Mouse (Mus musculus) left cerebral cortex, postnatal 14 days (tissue): ENCODE data around the gene Pla1a. TPM values are rescaled to one million over a fixed set of nuclear protein-coding genes. Genes with fewer than 3 reads are reported as not detected.

Experiments used
- DNase-seq, 2 experiments: peaks; one replicate each; pipeline ENCODE4 v3.0.0; 2021 to 2022; ENCODE audit warnings: low spot score in 2 of 2, mixed read lengths in 1 of 2
- intact Hi-C: fragments of 180-260 bp; cut with DNase I; formaldehyde crosslinking; loops from one replicate; pipeline ENCODE4 v1.15.1; 2025
- total RNA-seq, 2 experiments: library from RNA; stranded (reverse); gene quantifications; 2 replicates each; pipeline ENCODE4 v1.2.3; 2021

Gene Pla1a
- total RNA-seq, 2 experiments from 2014 or later: 0.57 to 1.3 TPM

DNA sequence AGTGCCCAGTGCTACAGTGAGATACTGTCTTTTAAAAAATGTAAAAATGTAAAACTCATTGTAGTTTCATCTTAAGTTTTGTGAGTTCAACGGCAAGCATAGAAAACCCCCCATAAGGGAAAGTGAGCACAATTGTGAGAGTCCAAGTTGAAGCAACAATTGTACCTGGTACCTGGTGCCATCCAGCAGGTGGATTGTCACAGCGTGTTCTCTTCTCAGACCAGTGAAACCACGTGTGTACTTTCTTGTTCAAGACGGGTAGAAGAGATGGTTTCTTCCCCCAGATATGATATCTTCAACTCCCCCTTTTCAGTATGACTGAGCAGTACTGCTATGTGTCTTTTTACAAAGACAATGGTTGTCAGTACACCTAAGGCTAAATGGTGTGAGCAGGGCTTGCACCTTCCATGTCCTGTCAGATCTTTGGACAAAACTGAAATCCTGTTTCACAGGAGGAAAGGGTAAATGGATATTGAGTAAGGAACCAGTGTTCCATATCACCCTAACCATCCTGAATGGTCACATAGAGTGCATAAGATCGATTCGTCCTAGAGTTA, 74.6 kb downstream of the Pla1a start:
- intact Hi-C loops: no loop called here
- no peak for DNase-seq

- intact Hi-C loops: no loop called here
- no peak for DNase-seq
Measured at GRCm38 (mm10) chr16:38354185-38354913, 78.6 kb downstream of the Pla1a start.

DNA sequence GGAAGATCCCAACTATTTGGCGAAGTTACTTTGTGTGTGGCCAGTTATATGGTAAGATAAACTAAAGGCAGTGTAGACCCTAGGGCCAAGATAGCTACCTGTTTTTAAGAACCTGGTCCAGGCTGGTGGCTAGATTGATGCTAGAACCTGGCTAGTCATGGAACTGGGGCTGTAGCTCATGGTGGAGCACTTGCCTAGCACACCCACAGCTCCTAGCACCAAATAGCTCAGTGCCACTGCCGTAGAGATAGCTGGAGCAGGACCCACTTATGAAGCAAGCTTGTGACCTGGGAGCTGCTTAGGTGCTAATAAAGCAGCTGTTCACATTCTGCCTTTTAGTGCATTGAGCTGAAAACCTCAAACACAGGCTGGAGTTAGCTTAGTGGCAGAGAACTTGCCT, 79.3 kb downstream of the Pla1a start:
- DNase-seq: no peak
- intact Hi-C loops: no loop called here

DNA sequence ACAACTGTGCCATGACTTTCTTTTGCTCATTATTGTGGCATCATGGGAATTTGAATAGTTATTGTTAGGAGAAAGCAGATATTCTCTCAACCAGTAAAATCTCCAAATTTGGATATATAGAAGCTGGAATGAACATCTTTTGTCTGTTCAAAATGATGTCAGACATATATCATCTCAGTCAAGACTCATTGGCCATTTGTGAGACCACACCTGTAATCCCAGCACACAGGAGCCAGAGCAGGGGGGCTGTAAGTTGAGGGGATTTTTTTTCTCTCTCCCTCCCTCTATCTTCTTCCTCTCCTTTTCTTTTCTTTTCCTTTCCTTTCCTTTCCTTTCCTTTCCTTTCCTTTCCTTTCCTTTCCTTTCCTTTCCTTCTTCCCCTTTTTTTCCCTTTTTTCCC, 80.1 kb downstream of the Pla1a start:
- intact Hi-C loops: no loop called here
- no peak for DNase-seq

- intact Hi-C loops: no loop called here
- no peak for DNase-seq
Measured at GRCm38 (mm10) chr16:38352031-38352430, 80.9 kb downstream of the Pla1a start.

DNA sequence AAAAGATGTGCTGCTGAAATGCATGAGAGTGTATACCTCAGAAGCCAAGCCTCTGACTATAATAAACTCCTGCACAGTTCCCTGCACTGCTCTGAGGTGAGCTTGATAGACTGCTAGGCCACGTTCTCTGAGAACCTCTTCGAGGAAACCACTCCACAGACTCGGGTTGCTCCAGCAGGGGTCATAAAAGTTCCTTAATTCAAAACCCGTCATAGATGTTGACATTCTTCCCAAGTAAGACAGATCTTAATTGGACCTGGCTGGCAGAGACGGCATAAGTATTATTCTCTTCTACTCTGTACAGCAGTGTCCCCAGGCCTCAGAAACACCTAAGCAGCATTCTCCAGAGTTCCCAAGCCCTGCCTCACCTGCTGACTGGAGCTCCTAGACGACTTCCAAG, 82.0 kb downstream of the Pla1a start:
- no peak for DNase-seq
- intact Hi-C loops: no loop called here

- DNase-seq: no peak
- intact Hi-C loops: no loop called here
Measured at GRCm38 (mm10) chr16:38350361-38350855, 82.5 kb downstream of the Pla1a start.

DNA sequence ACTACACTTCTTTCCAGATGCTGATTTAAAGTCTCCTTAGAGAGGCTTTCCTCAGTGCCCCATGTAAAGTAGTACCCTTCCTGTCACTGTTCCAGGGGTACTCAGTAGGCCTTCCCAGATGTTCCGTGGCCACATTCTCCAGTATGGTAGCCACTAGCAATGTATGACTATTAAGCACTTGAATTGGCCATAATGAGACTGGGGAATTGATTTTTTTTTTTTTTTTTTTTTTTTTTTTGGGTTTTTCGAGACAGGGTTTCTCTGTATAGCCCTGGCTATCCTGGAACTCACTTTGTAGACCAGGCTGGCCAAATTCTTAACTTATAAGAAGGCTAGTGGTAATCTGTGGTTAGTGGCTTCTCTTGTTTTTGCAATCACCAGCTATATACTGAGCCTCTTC, 83.1 kb downstream of the Pla1a start:
- intact Hi-C loops: loop anchor here (5.0 kb wide), 1 partner anchor 132 kb away; no protein-coding TSS in a partner anchor
- DNase-seq: no peak

DNA sequence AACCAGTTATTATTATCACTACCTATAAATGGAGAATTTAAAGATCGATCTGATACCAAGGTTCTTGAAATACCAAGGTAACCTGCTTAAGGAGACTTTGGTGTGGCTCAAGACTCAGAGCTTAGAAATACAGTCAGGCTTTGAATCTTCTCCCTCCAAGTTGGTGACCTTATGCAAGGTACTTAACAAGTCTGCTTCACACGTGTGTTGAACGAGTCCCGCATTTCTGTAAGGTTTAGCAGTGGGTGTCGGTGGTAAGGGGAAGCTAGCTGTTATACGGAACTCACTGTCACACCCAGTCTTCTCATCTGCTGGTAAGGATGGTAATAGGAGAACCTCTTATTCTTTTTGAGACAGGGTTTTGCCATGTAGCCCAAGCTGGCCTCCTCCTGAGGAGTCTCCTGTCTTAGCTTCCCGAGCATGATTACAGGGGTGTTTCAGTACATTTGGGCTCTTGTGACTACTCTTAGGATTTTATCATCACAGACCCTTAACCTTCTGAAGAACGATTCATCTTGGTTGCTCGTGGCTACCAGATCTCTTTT, 84.7 kb downstream of the Pla1a start:
- intact Hi-C loops: loop anchor here (5.0 kb wide), 1 partner anchor 134 kb away; no protein-coding TSS in a partner anchor
- no peak for DNase-seq

- intact Hi-C loops: loop anchor here (2.0 to 5.0 kb wide), 2 partner anchors 135 to 159 kb away; no protein-coding TSS in a partner anchor
- DNase-seq: no peak
Measured at GRCm38 (mm10) chr16:38347588-38347987, 85.4 kb downstream of the Pla1a start.

GRCm38 (mm10) chr16:38346529-38347325, 86.2 kb downstream of the Pla1a start, which contains the start of the genes Cox17 and Gm21987:
Gene Cox17, plus strand, starts transcription at chr16:38346991.
Gene Gm21987, plus strand, starts transcription at chr16:38347040.
- peak; percentile 93 to 95 for DNase-seq
- intact Hi-C loops: loop anchor here (2.0 to 5.0 kb wide), 2 partner anchors 136 to 160 kb away; no protein-coding TSS in a partner anchor

Other genes starting within 250 kb of the Pla1a start
- not detected for gene Nr1i2, start 138.3 kb downstream of the Pla1a start, total RNA-seq
- 1 to 10 TPM; 1.1 to 1.2 TPM for gene Maats1, start 91.0 kb downstream of the Pla1a start, total RNA-seq
- 10 to 100 TPM; 88.0 to 89.4 TPM for gene Cox17, start 86.2 kb downstream of the Pla1a start, total RNA-seq
- gene Gm21987, start 86.1 kb downstream of the Pla1a start, total RNA-seq: not detected
- gene Popdc2, start 70.9 kb downstream of the Pla1a start, total RNA-seq: under 1 TPM; 0.64 to 0.89 TPM
- gene Adprh, start 19.6 kb upstream of the Pla1a start, total RNA-seq: 10 to 100 TPM; 61.4 to 63.4 TPM
- under 1 TPM; 0.30 to 0.46 TPM for gene Cd80, start 22.4 kb upstream of the Pla1a start, total RNA-seq
- 10 to 100 TPM; 30.2 to 31.5 TPM for gene Timmdc1, start 89.5 kb upstream of the Pla1a start, total RNA-seq
- gene Poglut1, start 117.1 kb upstream of the Pla1a start, total RNA-seq: 10 to 100 TPM; 37.1 to 43.1 TPM
- gene Tmem39a, start 125.6 kb upstream of the Pla1a start, total RNA-seq: 10 to 100 TPM; 21.7 to 24.5 TPM